Mouse (Mus musculus) G1E (cell line): ENCODE measurements around the gene Necap1. TPM values are rescaled to one million over a fixed set of nuclear protein-coding genes. Genes with fewer than 3 reads are reported as not detected.
A peak's percentile ranks its signal among the peaks of the same experiment; 100 is the strongest.

Experiments used
- ATAC-seq: 2 replicates; pipeline ENCODE4 v1.8.0; 2016; ENCODE audit warnings: mild to moderate bottlenecking; ENCODE audit not compliant: insufficient number of reproducible peaks, poor library complexity, low FRiP score, severe bottlenecking; ENCODE audit errors: extremely low read depth
- DNase-seq: peaks from one replicate; pipeline ENCODE4 v3.0.0; 2012; ENCODE audit warnings: low spot score
- H3K27me3 ChIP-seq: 2 replicates; pipeline ENCODE4 v1.6.1; 2012; ENCODE audit warnings: mild to moderate bottlenecking, low read length, inconsistent platforms; ENCODE audit not compliant: insufficient read depth
- H3K36me3 ChIP-seq: replicated peaks from 2 replicates; pipeline ENCODE3; 2012; ENCODE audit warnings: mild to moderate bottlenecking, inconsistent platforms
- H3K4me1 ChIP-seq: 2 replicates; pipeline ENCODE4 v1.6.1; 2012; ENCODE audit warnings: low read depth, low read length, inconsistent platforms, mixed read lengths; ENCODE audit not compliant: insufficient read depth
- H3K4me3 ChIP-seq: 2 replicates; pipeline ENCODE4 v1.5.1; 2012; ENCODE audit warnings: low read depth, mild to moderate bottlenecking, inconsistent platforms, low read length, moderate library complexity, mixed read lengths
- H3K9me3 ChIP-seq: replicated peaks from 2 replicates; pipeline ENCODE4 v1.6.1; 2012; ENCODE audit warnings: inconsistent platforms
- CTCF ChIP-seq: IDR thresholded peaks from 2 replicates; pipeline ENCODE4 v1.5.1; 2012; ENCODE audit warnings: low read depth, low read length, inconsistent platforms, mixed read lengths
- GATA1 ChIP-seq: IDR thresholded peaks from 2 replicates; pipeline ENCODE4 v1.6.1; 2012; ENCODE audit warnings: borderline replicate concordance, low read length, inconsistent platforms, mixed read lengths
- GATA2 ChIP-seq: IDR thresholded peaks from 2 replicates; pipeline ENCODE4 v1.6.1; 2012; ENCODE audit warnings: low read depth, low read length, inconsistent platforms, borderline replicate concordance
- POLR2AphosphoS5 ChIP-seq: IDR thresholded peaks from 2 replicates; pipeline ENCODE4 v1.6.1; 2012; ENCODE audit warnings: low read depth, low read length, inconsistent platforms; ENCODE audit not compliant: insufficient replicate concordance
- TAL1 ChIP-seq: conservative IDR thresholded peaks from 2 replicates; pipeline ENCODE4 v1.6.1; 2012; ENCODE audit warnings: low read depth, low read length, inconsistent platforms, mixed read lengths
- polyA plus RNA-seq: library from polyadenylated mRNA; stranded (reverse); fragments of >175 nt; gene quantifications from 2 replicates; pipeline ENCODE4 v1.2.3, GENCODE M21; 2012
- total RNA-seq, 2 experiments: library from RNA; stranded (forward) in 1 of 2; stranded (reverse) in 1 of 2; fragments of 200-1000 nt in 1 of 2; fragments of >200 nt in 1 of 2; fragmentation: Nextera tagmentation in 1 of 2; gene quantifications; 2 replicates each; pipeline ENCODE4 v1.2.3; 2014 to 2017

Necap1 gene
- total RNA-seq (2014; fragmentation: Nextera tagmentation): 30.8 and 40.5 TPM in 2 replicates
- 19.4 and 19.9 TPM in 2 replicates for total RNA-seq (2017)
- 8.1 and 10.4 TPM in 2 replicates for polyA plus RNA-seq

DNA sequence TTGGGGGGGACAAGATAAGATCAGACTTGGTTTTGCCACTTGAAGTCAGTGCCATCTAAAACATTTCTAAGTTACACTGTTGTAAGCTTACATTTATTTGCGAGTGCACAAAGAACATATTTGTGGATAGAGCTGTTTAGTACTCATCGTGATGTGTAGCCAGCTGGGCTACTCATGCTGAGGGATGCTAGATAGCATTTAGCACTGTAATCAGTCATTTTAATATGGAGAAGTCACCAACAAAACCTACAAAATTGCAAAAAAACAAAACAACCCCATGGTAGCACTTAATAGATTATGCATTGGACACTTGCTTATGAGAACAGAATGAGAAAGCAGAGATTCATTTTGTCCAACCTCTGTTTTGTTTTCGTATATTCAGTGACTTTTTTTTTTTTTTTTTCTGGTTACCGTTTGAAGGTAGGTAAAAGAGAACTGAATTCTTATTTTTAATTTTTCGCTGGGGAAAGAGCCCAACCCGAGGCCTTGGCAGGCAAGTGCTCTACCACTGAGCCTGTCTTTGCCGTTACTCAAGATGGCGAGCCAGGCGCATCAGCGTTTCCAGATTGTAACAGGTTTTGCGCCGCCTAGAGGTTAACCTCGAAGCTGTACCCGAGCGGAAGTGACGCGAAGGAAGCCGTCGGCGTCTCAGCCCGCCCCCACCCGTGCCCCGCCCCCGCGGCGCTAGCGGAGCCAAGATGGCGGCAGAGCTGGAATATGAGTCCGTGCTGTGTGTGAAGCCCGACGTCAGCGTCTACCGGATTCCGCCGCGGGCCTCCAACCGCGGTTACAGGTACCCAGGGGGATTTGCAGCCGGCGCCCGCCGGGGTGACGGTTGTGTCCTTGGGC is at the start of gene Necap1:
Necap1 (plus strand) TSS at position 604 of the 849 bp plus-strand sequence.
- TF ChIP-seq GATA1 (no peak), CTCF (peak; percentile 45)
- Histone ChIP-seq H3K9me3 (no peaks in the 10 kb centered on the region), H3K27me3 (no peaks in the 10 kb centered on the region), H3K4me1 (peaks cover 30% of the 10 kb centered on the region), H3K4me3 (peak within 1 kb of the TSS; percentile 88), H3K36me3 (peaks cover 35% of the 10 kb centered on the region)
- DNase-seq (peak; percentile 77), ATAC-seq (peak; percentile 91)

DNA sequence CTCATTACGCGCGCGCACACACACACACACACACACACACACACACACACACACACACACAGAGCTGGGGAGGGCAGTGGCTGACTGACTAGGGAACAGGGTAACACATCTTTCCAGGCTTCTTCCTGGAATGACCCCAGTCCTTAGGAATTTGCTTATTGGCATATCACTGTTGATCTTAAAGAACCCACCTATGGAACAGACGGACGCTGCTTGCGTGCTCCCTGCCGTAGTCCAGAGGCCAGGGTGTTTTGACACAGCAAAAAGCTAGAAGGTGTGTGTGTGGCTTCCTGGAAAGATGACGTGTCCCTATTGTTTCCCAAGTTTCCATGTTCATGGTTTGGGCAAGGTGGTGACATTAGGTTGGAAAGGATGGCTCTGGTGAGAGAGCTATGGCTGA is 49.1 kb upstream of the Necap1 start:
- Histone ChIP-seq H3K36me3 (peaks cover 48% of the 10 kb centered on the region), H3K4me3 (no peak overlapping the region), H3K4me1 (peaks cover 63% of the 10 kb centered on the region), H3K27me3 (no peaks in the 10 kb centered on the region), H3K9me3 (no peaks in the 10 kb centered on the region)
- ATAC-seq (no peak), DNase-seq (no peak)
- no peak for TF ChIP-seq GATA2
- no peak for TF ChIP-seq GATA1
- no peak for TF ChIP-seq POLR2AphosphoS5
- no peak for TF ChIP-seq CTCF
- no peak for TF ChIP-seq TAL1

DNA sequence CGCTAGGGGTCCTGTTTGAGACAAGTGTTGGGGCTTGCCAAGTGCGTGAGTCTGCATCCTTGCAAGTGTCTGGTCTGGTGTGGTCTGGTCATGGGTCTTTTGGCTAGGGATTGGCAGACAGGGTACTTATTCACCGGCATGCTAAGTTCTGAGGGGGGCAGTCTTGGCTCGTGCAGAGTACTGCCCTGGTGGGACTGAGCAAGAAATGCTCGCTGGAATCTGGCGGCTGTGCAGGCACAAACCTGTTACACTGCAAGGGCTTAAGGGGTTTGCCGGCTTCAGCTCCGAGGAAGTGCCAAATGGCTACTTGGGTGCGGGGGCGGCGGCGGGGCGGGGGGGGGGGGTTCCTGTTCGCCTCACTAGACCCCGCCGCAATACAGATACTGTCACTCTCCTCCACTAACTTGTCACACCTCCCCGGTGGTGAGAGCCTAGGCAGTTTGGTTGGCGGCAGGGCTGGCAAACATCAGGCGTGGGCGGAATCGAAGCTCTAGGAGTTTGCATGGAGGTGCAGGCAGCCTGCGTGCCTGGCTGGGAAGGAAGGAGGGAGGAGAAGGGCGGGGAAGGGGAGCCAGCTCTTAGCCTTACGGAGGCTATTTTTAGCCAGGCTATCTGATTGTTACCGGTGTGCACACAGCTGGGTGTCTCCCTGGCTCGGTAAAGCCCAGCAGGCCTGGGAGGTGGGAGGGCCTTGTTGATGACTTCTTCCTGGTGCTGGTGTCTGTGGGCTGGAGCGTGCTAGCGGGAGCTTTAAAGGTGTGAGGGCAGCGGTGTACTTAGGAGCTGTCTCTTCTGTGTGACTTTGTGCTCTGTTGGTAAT is 48.1 kb upstream of the Necap1 start:
- H3K36me3 ChIP-seq: peaks cover 58% of the 10 kb centered on the region
- no peaks in the 10 kb centered on the region for H3K9me3 ChIP-seq
- peak overlapping the region; percentile 70 for H3K4me3 ChIP-seq
- no peak for TF ChIP-seq CTCF
- no peak for TF ChIP-seq GATA2
- no peak for TF ChIP-seq TAL1
- no peak for TF ChIP-seq POLR2AphosphoS5
- TF ChIP-seq GATA1: no peak
- ATAC-seq: peak; percentile 91
- H3K4me1 ChIP-seq: peaks cover 53% of the 10 kb centered on the region
- no peaks in the 10 kb centered on the region for H3K27me3 ChIP-seq
- peak; percentile 82 for DNase-seq

DNA sequence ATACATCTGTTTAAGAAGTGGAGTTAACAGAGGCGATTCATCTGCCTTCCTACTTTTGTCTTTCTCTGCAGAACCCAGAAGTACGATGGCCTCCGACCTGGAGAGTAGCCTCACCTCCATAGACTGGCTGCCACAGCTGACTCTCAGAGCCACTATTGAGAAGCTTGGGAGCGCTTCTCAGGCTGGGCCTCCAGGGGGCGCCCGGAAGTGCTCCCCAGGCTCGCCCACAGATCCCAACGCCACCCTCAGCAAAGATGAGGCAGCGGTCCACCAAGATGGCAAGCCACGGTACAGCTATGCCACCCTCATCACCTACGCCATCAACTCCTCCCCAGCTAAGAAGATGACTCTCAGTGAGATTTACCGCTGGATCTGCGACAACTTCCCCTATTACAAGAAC is 46.2 kb upstream of the Necap1 start:
- no peak for ATAC-seq
- Histone ChIP-seq H3K4me3 (no peak overlapping the region), H3K27me3 (no peaks in the 10 kb centered on the region), H3K36me3 (peaks cover 59% of the 10 kb centered on the region), H3K4me1 (peaks cover 38% of the 10 kb centered on the region), H3K9me3 (no peaks in the 10 kb centered on the region)
- DNase-seq: no peak
- TF ChIP-seq TAL1: no peak
- peak; percentile 33 for TF ChIP-seq CTCF
- no peak for TF ChIP-seq GATA2

DNA sequence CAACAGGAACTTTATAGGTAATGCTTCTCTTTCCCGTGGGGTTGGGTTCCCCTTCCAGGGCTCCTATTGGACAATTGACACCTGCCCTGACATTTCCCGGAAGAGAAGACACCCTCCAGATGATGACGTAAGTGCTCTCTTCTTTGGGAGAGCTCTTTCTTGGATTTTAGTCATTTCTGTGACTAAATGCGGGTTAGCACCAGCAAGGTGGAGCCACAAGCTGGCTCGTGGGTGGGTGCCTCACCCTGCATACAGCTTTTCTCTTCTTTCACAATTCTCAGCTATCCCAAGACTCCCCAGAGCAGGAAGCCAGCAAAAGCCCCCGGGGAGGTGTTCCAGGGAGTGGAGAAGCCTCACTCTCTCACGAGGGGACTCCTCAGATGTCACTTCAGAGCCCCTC is 41.4 kb upstream of the Necap1 start:
- no peaks in the 10 kb centered on the region for H3K9me3 ChIP-seq
- ATAC-seq: no peak
- H3K36me3 ChIP-seq: peaks cover 88% of the 10 kb centered on the region
- H3K4me3 ChIP-seq: no peak overlapping the region
- H3K4me1 ChIP-seq: peaks cover 2% of the 10 kb centered on the region; the same call in 1 of the 2 replicates
- H3K27me3 ChIP-seq: no peaks in the 10 kb centered on the region
- DNase-seq: no peak
- TF ChIP-seq CTCF (no peak), POLR2AphosphoS5 (no peak), TAL1 (no peak), GATA1 (no peak), GATA2 (no peak)

DNA sequence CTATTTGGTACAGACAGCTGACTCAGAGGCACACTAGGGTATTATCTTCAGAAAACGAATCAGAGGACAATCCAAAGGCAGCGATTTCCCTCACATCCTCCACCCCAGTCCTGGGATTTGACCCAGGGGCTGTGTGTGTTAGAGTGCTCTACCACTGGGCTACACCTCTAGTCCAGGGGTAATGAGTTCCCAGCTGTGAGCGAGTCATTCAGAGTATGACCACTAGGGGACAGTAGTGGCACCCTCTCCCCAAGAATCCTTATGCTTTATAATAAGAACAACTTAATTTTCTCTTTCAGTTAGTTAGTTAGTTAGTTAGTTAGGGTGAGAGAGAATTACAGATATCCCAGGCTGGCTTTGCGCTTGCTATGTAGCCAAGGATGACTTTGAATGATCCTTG is 39.9 kb upstream of the Necap1 start:
- Histone ChIP-seq H3K9me3 (no peaks in the 10 kb centered on the region), H3K36me3 (peaks cover 92% of the 10 kb centered on the region), H3K27me3 (no peaks in the 10 kb centered on the region), H3K4me1 (no peaks in the 10 kb centered on the region), H3K4me3 (no peak overlapping the region)
- ATAC-seq (peak; percentile 58), DNase-seq (no peak)
- TF ChIP-seq POLR2AphosphoS5 (no peak), CTCF (peak; percentile 95)
